Mouse (Mus musculus): ENCODE measurements around the gene Ccdc137.
A peak's percentile ranks its signal among the peaks of the same experiment; 100 is the strongest.

The Ccdc137 gene

DNA sequence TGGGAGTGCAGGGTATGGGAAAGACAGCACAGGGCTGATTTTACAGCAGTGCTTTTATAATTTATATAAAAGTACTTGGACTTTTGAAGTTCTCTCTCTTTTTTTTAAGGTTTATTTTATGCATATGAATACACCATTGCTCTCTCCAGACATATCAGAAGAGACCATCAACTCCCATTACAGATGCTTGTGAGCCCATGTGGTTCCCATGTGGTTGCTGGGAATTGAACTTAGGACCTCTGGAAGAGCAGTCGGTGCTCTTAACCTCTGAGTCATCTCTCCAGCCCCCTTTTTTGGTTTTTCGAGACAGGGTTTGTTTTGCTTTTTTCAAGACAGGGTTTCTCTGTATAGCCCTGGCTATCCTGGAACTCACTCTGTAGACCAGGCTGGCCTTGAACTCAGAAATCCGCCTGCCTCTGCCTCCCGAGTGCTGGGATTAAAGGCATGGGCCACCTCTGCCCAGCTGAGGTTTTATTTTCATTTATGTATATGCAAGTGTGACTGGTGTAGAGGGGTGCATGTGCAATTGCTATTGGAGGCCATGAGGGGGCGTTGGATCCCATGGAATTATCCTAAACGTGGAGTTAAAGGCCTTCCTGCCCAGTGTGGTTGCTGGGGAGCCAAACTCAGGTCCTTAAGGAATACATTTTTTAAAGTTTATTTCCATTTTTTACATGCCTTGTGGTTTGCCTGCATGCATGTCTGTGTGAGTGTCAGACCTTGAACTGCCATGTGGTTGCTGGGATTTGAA, 1.1 kb downstream of the Ccdc137 start:
- no peak for DNase-seq (ENCODE audit: low spot score in 2 of 2)

DNA sequence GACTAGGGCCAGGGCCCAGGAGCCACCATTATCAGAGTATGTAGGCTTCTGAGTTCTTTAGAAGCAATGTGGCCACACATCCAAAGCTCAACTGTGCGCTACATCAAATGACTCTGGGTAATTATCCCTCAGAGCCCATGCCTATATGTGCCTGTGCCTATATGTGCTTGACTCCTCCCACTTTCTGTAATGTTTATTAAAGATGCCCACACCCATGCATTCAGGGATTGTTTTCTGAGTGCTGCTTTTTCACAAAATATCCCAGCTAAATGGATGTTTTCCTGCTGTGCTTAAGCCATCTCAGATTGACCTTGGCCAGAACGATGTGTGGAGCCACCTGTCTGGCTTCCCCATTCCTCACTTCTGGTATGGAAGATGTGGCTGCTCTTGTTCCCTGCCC, 5.6 kb downstream of the Ccdc137 start:
- no peak for DNase-seq (ENCODE audit: low spot score in 2 of 2)

DNA sequence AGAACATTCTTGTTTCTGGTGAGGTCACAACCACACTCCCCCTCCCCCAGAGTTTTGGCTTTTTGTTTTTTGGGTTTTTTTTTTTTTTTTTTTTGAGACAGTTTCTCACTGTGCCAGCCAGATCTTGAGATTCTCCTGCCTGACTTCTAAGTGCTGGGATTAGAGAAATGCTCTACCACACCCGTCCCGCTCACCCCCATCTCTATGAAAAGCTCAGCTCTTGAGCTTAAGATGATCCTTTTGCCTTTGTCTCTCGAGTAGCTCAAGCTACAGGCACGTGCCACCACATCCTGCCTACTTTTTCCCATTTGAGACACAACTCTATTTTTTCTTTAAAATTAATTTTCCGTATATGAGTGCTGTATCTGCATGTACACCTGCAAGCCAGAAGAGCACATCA, 6.5 kb downstream of the Ccdc137 start:
- no peak for DNase-seq (ENCODE audit: low spot score in 2 of 2)

DNA sequence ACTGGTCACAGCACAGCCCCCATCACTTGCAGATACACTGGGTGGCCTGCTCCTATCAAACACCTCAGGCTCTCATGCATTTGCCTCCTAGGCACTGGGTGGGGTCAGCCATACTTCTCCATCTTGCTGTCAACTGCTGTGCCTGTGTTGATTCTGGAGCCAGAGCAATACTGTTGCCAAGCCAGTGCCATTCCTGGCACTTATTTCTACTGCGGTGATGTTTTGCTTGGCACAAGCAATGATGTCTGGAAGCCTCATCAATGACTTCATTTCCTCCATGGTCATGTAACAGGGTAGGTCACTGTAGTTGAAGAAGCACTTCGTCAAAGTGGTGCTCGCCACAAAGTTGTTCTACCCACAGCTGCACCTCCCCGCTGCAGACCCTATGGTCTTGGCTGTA, 7.6 kb downstream of the Ccdc137 start:
- no peak for DNase-seq (ENCODE audit: low spot score in 2 of 2)

DNA sequence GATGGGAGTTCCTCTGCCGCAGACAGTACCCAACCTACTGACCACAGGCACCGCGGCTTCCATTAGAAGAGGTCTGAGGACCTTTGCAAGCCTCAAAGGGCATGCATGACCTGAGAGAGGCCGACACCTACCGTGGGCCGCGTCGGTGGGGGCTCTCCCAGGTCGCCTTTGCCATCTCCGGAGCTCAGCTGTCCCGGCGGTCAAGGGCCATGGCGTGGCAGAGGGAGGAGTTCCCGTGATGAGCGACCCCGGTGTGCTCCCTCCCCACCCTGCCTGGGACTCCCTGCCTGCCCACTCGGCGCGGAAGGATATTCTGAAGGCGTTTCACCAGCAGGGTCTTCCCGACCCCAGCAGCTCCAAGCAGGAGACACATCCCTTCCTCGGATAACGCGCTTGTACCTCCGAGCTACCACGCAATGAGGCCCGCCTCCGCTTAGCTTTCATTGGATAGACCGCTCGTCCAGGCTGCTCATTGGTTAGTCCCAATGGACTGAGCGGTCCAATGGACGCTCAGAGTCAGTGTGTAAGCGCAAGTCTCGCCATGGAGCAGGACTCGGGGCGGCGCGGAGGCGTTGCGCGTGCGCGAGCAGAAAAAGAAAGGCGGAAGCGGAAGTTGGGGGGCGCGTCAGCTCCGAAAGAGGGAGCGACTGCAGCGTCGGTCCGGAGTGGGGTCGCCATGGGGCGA, 9.3 kb downstream of the Ccdc137 start, which contains the start of gene Arl16:
Gene Arl16 (minus strand): TSS at position 557 of the 685 bp plus-strand sequence.
- peak; percentile 97 to 98 for DNase-seq (ENCODE audit: low spot score in 2 of 2)

DNA sequence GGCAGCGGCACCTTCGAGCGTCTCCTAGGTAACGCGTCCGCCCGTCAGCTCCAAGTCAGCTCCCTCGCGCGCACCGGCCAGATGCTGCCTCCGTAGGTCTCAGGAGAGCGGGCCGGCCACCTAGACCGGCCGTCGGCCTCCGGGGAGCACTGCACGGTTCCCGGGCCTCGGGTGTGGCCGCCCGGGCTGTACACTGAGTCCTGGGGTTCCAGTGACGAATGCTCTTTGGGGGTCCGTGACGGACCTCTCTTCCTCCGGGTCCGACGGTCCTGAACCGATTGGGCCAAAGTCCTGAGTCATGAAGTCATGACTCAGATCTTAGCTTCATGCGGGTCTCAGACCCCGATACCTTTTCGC, 9.8 kb downstream of the Ccdc137 start:
- DNase-seq (ENCODE audit: low spot score in 2 of 2), result no peak

DNA sequence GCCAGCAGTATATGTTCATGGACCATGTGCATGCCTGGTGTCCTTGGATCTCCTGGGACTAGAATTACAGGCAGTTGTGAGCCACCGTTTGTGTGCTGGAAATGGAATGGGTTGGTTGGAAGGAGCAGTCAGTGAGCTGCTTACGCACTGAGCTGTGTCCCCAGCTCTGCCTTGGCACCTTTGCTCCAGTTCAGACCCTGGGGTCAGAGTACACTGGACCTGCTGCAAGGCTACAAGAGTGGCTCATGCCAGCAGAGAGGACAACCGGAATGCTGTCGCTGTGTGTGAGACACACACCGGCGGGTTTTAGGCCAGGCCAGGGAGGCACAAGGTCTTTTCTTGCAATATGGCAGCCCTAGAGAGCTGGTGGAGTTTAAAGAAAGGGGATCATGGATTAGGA, 14.1 kb downstream of the Ccdc137 start:
- no peak for DNase-seq (ENCODE audit: low spot score in 2 of 2)

DNA sequence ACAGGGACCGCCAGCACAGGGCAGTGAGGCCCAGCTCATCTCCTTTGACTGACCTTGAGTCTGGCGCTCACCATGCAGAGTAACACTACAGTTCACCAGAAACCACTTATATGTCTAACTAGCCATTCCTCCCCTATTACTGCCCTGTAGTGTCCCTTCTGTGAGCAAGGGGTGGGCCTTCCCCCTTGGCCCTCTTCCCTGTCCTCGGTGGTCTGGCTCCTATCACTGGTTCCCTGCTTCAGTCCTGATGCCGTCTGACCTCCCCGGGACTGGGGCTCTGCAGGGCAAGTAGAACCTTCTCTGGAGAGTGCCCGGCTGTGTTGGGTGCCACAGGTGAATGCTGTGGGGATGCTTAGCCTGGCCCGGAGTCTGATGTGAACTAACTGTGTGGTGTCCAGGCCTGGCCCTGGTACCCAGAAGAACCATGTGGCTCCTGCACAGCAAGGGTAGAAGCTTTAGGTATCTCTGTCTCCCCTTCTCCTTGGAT, 25.6 kb downstream of the Ccdc137 start:
- peak in 1 of 2 experiments; percentile 40 for DNase-seq (ENCODE audit: low spot score in 2 of 2)

DNA sequence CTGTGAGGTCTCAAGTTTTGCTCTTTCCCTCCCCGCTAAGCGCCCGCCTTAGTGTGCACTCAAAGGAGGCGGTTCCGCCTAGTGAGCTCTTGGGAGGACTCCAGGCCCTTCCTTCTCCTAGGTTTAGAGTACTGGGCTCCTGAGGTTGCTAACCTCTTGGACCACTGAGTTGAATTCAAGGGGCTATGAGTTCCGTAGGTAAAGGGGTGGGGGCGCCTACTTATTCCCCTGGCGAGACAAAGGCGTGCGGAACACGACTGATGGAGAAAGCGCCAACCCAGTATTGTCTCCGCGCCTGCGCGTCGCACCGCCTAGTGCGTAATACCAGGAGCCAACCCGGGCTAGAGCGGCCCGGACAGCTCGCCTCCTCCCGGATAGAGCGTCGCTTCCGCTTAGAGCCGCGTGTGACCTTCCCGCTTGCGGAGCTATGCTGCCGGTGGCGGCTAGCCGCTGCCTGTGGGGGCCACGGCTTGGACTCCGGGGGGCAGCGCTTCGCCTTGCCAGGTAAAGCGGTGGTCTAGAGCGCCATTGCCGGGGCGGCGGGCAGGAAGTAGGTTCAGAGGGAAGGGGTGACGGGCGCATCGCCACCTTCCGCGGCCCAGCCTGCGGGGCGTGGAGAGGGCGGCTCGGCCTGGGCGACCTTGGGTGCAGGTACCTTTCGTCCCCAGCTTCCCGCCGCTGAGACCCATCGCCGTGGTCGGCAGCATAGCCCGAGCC, 26.5 kb downstream of the Ccdc137 start, which contains the start of gene Mrpl12:
Gene Mrpl12 (plus strand): TSS at position 349 of the 717 bp plus-strand sequence.
- DNase-seq (ENCODE audit: low spot score in 2 of 2), result peak; percentile 93 to 94

DNA sequence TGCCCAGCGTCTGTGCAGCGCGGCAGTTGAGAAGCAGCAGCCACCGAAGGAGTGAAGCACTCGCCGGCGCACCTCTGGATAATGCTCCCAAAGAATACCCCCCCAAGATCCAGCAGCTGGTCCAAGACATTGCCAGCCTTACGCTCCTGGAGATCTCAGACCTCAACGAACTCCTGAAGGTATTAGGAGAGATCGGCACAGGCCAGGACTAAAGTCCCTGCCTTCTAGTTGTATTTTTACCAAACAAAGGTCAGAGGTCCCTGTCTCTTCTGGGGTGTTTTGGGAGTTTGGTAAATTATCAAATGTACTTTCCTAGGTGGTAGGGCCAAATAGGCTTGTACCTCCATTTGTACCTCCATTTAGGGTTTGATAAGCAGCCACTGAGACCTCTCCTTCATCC, 27.3 kb downstream of the Ccdc137 start:
- DNase-seq (ENCODE audit: low spot score in 2 of 2), result no peak

DNA sequence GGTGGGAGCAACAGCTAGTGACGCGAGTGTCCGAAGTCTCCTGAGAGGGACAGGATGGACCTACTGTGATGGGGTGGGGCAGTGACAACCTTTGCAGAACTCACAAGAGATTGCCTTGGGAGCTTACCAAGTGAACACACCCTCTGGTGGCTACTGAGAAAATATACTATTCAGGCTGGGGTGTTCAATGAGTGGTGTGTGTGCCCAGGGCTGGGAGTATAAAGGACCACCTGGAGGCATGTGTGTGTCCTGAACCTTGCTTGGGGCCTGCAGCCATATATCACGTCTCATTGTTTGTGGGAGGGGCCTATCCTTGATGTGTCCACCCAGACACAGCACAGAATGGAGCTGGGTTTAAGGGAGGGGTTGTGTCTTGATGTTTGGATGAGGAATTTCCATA, 30.6 kb downstream of the Ccdc137 start:
- DNase-seq (ENCODE audit: low spot score in 2 of 2), result no peak

DNA sequence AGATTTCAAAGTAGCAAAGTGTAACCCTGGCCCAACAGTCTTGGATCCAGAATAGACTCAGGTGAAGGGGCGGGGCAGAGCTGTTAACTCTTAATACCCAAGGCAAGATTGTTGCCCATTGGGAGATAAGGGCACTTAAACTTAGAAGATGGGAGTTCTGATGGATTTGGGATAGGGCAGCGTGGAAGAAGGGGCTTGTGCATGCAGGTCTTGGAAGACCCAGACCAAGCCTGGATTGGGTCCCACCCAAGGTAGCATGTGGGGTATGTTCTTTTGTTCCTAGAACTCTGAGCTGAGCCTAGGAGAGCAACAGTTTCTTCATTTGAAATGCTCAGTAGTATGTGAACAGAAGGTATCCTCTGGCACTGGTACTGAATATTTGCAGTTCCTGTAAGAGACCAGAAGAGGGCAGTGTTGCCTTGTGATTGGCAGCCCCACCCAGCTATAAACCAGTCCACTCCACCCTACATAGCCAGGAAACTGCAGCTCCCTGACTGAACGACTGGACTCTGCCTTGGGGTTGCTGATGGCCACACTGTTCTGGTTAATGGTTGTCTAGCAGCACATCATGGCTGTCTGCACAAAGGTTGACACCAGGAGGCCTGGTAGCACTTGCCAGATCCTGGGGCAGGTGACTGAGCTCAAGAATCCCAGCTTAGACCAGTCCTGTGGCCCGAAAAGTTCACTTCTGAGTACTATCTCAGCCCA, 31.3 kb downstream of the Ccdc137 start:
- peak; percentile 76 to 81 for DNase-seq (ENCODE audit: low spot score in 2 of 2)

DNA sequence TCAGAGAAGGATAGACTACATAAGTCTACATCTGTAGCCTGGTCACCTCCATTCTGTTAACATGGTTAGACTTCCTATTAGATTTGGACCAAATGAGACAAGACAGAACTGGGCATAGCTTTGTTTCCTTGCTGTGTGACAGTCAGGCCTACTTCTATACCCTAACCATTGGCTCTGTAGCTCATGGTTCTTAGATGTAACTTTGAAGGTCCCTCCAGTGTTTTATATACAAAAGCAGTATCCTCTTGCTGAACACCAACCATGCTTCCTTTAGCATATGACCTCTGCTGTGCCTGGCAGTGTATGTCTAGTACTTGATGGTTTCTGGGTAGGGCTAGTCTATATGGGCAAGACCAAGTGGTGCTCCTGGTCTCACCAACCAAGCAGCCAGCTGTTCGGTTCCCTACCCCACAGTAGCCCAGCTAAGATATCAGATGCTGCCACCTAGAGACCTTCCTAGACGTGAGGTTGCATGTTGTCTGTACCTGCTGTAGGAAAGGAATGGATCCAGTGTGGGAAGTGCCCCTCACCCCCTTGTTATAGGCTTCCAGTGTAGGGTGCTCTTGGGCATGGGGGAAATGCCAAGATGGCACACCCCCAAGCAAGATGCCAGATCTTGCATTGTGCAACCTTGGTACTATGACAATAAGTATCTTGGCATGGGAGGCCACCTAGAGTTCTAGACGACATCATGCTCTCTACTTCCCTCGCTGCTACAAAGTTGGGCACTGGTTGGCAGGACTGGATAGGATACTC, 32.6 kb downstream of the Ccdc137 start:
- DNase-seq (ENCODE audit: low spot score in 2 of 2), result no peak

DNA sequence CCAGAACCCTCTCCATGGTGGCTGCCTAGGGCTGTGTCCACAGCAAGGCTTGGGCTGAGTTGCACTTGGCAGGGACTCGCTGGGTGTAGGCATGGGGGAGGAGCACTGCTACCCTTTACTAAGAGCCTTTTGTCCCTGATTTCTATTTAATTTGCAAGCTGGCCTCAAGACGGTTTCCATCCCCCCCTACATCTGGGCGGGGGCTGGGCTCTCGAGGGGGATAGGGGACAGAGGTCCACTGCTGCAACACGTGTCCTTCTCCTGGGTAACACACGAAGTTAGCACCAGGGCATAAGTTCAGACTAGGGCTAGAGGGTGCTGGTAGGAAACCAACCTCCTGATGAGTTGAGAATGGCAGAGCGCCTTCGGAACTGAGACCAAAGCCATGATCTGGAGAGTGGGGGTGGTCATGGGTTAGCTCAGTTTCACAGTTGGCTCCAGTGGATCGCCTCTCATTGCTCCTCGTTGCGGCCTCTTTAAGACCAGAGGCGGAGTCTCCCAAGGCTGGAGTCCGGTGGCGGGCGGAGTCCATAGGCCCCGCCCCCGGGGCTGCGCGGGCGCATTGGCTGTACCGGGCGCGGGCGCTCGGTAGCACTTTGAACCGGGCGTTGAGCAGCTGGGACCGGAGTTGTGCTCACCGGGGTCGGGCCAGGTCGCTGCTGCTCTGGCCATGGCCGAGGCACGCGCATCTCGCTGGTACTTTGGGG, 33.6 kb downstream of the Ccdc137 start, which contains the start of gene Slc25a10:
Gene Slc25a10 (plus strand): TSS at position 524 of the 707 bp plus-strand sequence.
- peak; percentile 91 to 93 for DNase-seq (ENCODE audit: low spot score in 2 of 2)

DNA sequence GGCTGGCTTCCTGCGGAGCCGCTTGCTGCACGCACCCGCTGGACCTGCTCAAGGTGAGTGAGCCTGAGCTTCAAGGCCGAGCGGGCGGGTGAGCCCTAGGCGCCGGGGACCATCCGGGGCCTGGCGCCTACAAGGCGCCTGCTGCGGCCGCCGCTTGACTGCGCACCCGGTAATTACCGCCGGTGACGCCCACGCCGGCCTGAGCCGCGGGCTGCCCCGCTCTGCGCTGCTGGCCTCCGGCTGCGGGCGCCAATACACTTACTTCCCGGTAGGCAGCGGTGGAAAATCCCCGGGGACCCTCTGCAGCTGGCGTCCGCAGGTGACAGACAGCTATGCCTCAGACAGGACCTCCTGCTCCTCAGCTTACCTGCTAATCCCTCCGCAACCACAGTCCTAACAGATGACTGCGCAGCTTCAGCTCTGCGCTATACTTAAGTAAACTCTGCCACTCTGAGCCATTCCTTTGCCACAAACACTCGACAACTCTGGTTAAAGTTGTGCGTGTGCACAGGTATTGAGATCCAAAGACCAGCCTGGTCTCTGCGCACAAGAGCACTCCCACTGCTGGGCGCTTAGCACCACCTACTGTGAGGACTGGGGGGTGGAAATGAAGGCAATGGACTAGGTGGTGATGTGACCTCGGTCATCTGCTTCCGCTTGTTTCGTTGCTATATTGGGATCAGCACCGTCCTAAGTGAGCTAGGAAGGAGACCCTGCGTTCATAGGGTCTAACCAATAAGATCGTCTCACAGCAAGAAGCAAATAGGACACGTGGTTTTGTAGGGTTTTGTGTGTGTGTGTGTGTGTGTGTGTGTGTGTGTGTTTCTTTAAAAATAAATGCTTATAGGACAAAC, 34.3 kb downstream of the Ccdc137 start:
- peak in 1 of 2 experiments; percentile 51 for DNase-seq (ENCODE audit: low spot score in 2 of 2)

DNA sequence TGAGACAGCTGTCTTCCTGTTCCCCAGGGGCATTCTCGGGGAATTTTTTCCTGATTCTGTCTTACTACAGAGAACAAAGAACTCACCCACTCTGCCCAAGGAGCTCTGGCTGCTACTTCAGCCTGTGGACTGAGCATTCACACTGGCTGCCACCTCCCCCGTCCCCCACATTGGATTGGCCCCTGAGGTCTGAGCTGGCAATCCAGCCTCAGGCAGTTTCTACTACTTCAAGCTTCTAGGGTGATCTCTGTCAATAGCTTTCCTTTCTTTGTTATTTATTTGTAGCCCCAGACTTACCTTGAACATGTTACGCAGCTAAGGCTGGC, 34.9 kb downstream of the Ccdc137 start:
- no peak for DNase-seq (ENCODE audit: low spot score in 2 of 2)

DNA sequence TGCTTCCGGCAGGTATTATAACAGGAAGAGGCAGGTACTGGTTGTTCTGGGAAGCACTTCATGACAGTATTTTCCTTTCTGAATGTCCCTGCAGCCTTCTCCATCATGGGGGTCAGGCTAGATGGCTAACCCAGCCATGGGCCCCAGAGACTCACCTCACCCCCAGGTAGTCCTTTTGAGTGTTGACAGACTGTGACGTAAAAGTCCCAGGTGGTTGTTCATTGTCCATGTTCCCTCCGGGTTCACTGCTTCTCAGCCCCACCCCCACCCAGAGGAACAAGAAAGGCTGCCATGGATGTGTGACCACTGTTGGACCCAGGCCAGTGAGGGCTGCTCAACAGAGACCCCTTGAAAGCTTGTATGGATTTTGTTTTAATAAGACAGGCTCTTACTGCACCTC, 35.4 kb downstream of the Ccdc137 start:
- DNase-seq (ENCODE audit: low spot score in 2 of 2), result no peak

DNA sequence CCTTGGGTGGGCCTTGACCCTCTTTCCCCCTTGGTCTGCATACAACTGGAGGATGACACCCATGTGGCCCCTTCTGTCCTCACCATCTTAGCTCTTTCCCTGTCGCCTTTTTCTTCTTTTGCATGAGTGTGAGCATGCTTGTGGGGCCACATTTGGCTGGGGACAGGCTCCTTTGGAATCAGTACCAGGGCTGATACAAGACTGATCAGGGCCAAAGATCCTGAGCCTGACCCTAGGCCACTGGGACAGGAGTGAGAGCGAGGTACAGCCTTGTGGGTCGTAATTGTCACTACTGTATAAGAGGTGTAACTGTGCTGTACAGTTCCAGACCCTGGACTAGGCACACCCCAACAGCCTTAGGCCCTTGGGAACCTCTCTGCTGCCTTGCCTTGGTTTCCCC, 36.0 kb downstream of the Ccdc137 start:
- DNase-seq (ENCODE audit: low spot score in 2 of 2), result no peak

DNA sequence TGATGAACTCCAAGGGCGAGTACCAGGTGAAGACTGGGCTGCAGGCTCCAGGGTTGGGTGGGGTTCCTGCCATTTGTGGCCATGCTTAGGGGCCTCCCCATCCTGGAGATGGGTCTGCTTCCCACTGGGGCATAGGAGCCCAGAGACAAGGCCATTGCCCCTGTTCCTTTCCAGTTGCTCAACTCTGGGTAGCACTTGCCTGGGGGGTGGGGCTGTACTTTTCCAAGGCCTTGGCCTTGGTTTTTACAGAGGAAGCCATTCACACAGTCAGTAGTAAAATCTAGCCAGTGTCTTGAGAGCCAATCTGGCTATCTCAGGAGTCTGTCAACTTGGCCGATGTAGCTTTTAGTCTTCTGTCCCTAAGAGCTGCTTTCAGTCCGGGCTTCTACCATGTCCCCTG, 39.5 kb downstream of the Ccdc137 start:
- no peak for DNase-seq (ENCODE audit: low spot score in 2 of 2)

DNA sequence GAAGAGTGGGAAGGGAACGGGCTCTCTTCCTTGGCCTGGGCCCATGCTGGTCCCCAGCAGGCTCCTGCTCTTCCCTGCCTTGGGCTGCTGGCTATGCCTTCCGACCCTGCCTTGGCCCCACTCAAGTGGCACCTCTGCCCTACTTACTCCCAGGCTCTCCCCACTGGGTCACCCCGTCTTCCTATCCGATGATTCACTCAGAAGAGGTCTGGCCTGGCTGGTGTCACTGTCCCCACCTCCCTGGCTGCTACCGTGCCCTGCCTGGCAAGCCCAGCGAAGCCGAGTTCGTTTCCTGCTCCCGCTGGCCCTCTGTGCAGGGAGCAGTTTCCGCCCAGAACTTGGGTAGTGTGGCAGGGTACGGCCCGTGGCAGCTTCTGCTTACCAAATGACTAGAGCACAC, 40.3 kb downstream of the Ccdc137 start:
- no peak for DNase-seq (ENCODE audit: low spot score in 2 of 2)

All from right cerebral cortex, postnatal 10 days (tissue).